Mouse (Mus musculus) layer of hippocampus, adult 18-20 months (tissue): ENCODE measurements at regions not wholly inside any gene's neighbourhood (a gene's known extent, or its start where the extent isn't known, plus 50 kb on each side); places are given as distances from the start of the nearest gene placed in this dataset.

Experiments used
- DNase-seq, 2 experiments: peaks; one replicate each; pipeline ENCODE4 v3.0.0; 2022; ENCODE audit warnings: low spot score in 2 of 2

GRCm38 (mm10) chr2:56576588-56576987 is 547.2 kb downstream of the Nr4a2 start:
- DNase-seq = no peak

GRCm38 (mm10) chr2:56572757-56573156 is 551.0 kb downstream of the Nr4a2 start:
- no peak for DNase-seq

GRCm38 (mm10) chr2:56561321-56561720 is 562.5 kb downstream of the Nr4a2 start:
- no peak for DNase-seq

- DNase-seq = no peak
Measured at GRCm38 (mm10) chr2:56552197-56552964, 571.4 kb downstream of the Nr4a2 start.

GRCm38 (mm10) chr2:56550163-56550562 is 573.6 kb downstream of the Nr4a2 start:
- DNase-seq = no peak

GRCm38 (mm10) chr2:56540714-56541113 is 583.1 kb downstream of the Nr4a2 start:
- DNase-seq = no peak

- peak; percentile 6 to 47 for DNase-seq
Measured at GRCm38 (mm10) chr2:56539828-56540227, 584.0 kb downstream of the Nr4a2 start.

- no peak for DNase-seq
Measured at GRCm38 (mm10) chr2:56519428-56519827, 604.4 kb downstream of the Nr4a2 start.
